Mouse (Mus musculus) midbrain, embryonic 13.5 days (tissue): Measurements from ENCODE around the gene Ccdc184. TPM values are rescaled to one million over a fixed set of nuclear protein-coding genes. Genes with fewer than 3 reads are reported as not detected.

Experiments
- ATAC-seq: fragments of 200-750 bp; cut with Nextera tagmentation; 2 replicates; pipeline ENCODE4 v1.8.0; 2017; ENCODE audit warnings: mild to moderate bottlenecking, moderate TSS enrichment, moderate library complexity
- H3K27ac ChIP-seq: fragments of 300-500 bp; sonication (generic); 2 replicates; pipeline ENCODE4 v1.5.1; 2015; ENCODE audit warnings: inconsistent platforms, mild to moderate bottlenecking, moderate library complexity
- H3K27me3 ChIP-seq: fragments of 300-500 bp; sonication (generic); 2 replicates; pipeline ENCODE4 v1.6.1; 2015; ENCODE audit warnings: mild to moderate bottlenecking, inconsistent platforms
- H3K36me3 ChIP-seq: fragments of 300-500 bp; sonication (generic); 2 replicates; pipeline ENCODE4 v1.6.1; 2015; ENCODE audit warnings: mild to moderate bottlenecking, inconsistent platforms
- H3K4me1 ChIP-seq: fragments of 300-500 bp; sonication (generic); replicated peaks from 2 replicates; pipeline ENCODE4 v1.6.1; 2015; ENCODE audit warnings: inconsistent platforms
- H3K4me2 ChIP-seq: fragments of 300-500 bp; sonication (generic); replicated peaks from 2 replicates; pipeline ENCODE4 v1.6.1; 2015; ENCODE audit warnings: moderate library complexity, mild to moderate bottlenecking, inconsistent platforms
- H3K4me3 ChIP-seq: fragments of 300-500 bp; sonication (generic); replicated peaks from 2 replicates; pipeline ENCODE4 v1.5.1; 2015; ENCODE audit warnings: mild to moderate bottlenecking, inconsistent platforms
- H3K9ac ChIP-seq: fragments of 300-500 bp; sonication (generic); replicated peaks from 2 replicates; pipeline ENCODE4 v1.6.1; 2015; ENCODE audit warnings: mild to moderate bottlenecking, inconsistent platforms
- H3K9me3 ChIP-seq: fragments of 300-500 bp; sonication (generic); 2 replicates; pipeline ENCODE4 v1.6.1; 2016; ENCODE audit warnings: mild to moderate bottlenecking, inconsistent platforms
- WGBS: fragments of 180-500 bp; shearing (Covaris S2); methylation state at CpG from one replicate; pipeline ENCODE4 v1.1.7; 2015; 5-methylcytosine and 5-hydroxymethylcytosine counted together
- polyA plus RNA-seq: library from polyadenylated mRNA; unstranded; fragments of >200 nt; fragmentation: Nextera tagmentation; extraction: Ambion mirVana; gene quantifications from 2 replicates; pipeline ENCODE4 v1.2.1, GENCODE M21; 2015

The Ccdc184 gene
- polyA plus RNA-seq, 1 experiment from 2014 or later, result 55.4 TPM

- no peak overlapping the region for H3K27ac ChIP-seq
- ATAC-seq, result no peak
- H3K27me3 ChIP-seq, result no peaks in the 10 kb centered on the region
- H3K9me3 ChIP-seq, result no peaks in the 10 kb centered on the region
- WGBS, result 78% methylated on average over 1 of the region's 1 CpGs
- H3K36me3 ChIP-seq, result no peaks in the 10 kb centered on the region
- H3K4me1 ChIP-seq, result no peaks in the 10 kb centered on the region
- no peak overlapping the region for H3K4me2 ChIP-seq
- H3K9ac ChIP-seq, result no peak overlapping the region
- H3K4me3 ChIP-seq, result no peak overlapping the region
Measured at GRCm38 (mm10) chr15:98157253-98157652, 9.7 kb upstream of the Ccdc184 start.

DNA sequence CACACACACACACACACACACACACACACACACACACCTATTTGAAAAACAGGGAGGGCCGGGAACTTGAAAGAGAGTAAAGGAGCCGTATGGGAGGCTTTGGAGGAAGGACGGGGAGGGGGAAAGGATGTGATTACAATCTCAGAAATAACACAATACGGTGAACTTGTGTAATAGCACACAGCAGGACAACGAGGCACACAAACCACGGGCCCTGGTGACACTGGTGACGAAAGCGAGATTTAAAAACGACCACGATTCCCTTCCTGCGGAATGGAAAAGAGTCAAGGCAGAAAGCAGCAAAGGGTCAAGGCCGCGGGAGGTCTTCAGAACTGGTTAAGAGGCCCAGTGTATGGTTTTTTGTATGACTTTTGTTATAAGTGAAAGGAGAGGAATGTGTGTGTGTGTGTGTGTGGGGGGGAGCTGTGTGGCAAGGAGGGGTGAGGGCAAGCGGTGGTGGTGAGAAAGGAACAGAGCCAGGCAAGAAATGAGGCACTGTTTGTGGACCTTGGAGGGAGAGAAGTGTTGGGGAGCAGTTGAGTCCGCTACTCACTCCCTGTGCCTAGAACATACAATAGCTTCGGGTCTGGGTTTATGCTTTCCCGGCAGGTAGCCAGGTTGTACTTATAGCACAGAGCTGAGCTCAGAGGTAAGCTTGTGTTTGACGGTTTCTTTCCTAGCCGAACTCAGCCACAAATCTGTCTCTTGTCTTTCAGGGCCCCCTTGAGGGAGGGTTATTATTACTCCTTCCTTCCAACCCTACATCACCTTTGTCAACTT, 5.7 kb upstream of the Ccdc184 start:
- H3K4me1 ChIP-seq, result peaks cover under 1% of the 10 kb centered on the region; the same call in 1 of the 2 replicates
- H3K9ac ChIP-seq, result no peak overlapping the region
- 60% methylated on average over 19 of the region's 19 CpGs for WGBS
- no peak overlapping the region for H3K4me3 ChIP-seq
- peaks cover 6% of the 10 kb centered on the region for H3K27me3 ChIP-seq
- H3K4me2 ChIP-seq, result no peak overlapping the region
- no peaks in the 10 kb centered on the region for H3K9me3 ChIP-seq
- H3K27ac ChIP-seq, result no peak overlapping the region
- ATAC-seq, result no peak
- no peaks in the 10 kb centered on the region for H3K36me3 ChIP-seq

- 85% methylated on average over 4 of the region's 4 CpGs for WGBS
- no peak for ATAC-seq
- H3K9ac ChIP-seq, result no peak overlapping the region
Measured at GRCm38 (mm10) chr15:98162561-98162960, 4.4 kb upstream of the Ccdc184 start.

DNA sequence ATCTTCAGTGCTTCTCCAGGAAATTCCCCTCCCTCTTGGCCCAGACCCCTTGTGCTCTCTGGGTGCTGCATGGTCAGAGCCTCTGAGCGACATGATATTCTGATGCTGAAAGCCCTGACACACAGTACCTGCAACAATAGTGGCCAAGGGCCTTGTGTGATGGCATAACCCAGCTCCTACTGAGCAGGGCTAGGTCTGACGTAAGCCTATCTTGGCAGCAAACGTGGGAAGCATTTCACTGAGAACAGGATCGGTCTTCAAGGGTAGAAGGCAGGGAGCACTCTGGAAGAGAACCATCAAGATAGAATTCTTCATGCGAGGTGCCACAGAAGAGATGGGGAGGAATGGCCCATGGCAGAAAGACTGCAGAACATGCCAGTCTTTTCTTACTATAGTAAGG, 1.4 kb upstream of the Ccdc184 start, which contains the start of gene Asb8:
TSS of gene Asb8 (minus strand) at position 101 of the 400 bp plus-strand sequence.
- ATAC-seq, result no peak
- Histone ChIP-seq H3K4me1 (peaks cover 36% of the 10 kb centered on the region), H3K9me3 (no peaks in the 10 kb centered on the region), H3K4me2 (peak within 1 kb of the TSS; percentile 84; the same call in 1 of the 2 replicates), H3K4me3 (no peak within 1 kb of the TSS), H3K9ac (no peak within 1 kb of the TSS), H3K36me3 (no peaks in the 10 kb centered on the region), H3K27ac (no peak within 1 kb of the TSS), H3K27me3 (peaks cover 29% of the 10 kb centered on the region)
- WGBS, result 89% methylated on average over 5 of the region's 5 CpGs

More at GRCm38 (mm10) chr15:98162561-98162960, 4.4 kb upstream of the Ccdc184 start:
- no peak overlapping the region for H3K4me3 ChIP-seq
- H3K36me3 ChIP-seq, result no peaks in the 10 kb centered on the region
- H3K27ac ChIP-seq, result no peak overlapping the region
- no peaks in the 10 kb centered on the region for H3K9me3 ChIP-seq
- H3K27me3 ChIP-seq, result peaks cover 6% of the 10 kb centered on the region
- no peak overlapping the region for H3K4me2 ChIP-seq
- H3K4me1 ChIP-seq, result peaks cover 9% of the 10 kb centered on the region

GRCm38 (mm10) chr15:98167645-98168621, 975 bp downstream of the Ccdc184 start:
- WGBS, result under 1% methylated on average over 69 of the region's 69 CpGs

DNA sequence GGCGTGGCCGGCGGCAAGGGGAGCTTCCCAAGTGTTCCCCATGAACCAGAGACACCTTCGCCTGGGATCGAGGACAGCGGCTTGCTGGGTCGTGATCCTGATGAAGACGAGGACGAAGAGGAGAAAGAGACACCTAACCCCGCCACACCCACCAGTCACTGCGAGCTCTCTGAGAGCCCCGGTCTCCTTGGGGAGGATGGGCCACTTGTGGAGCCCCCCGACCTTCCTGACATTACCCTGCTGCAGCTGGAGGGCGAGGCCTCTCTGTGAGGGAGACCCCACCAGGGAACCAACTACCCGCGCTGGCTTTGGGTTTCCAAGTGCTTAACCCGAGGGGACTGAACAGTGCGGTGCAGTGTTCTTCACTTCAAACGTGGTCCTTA, 1.7 kb downstream of the Ccdc184 start:
- Histone ChIP-seq H3K4me1 (peaks cover 58% of the 10 kb centered on the region), H3K9ac (peak overlapping the region; percentile 77), H3K9me3 (no peaks in the 10 kb centered on the region), H3K27ac (no peak overlapping the region; the same call in 1 of the 2 replicates), H3K27me3 (peaks cover 32% of the 10 kb centered on the region), H3K4me2 (peak overlapping the region; percentile 84), H3K36me3 (no peaks in the 10 kb centered on the region), H3K4me3 (peak overlapping the region; percentile 64)
- no peak for ATAC-seq
- 3% methylated on average over 19 of the region's 19 CpGs for WGBS

More at GRCm38 (mm10) chr15:98167645-98168621, 975 bp downstream of the Ccdc184 start:
- Histone ChIP-seq H3K9me3 (no peaks in the 10 kb centered on the region), H3K4me2 (peak overlapping the region; percentile 84), H3K36me3 (no peaks in the 10 kb centered on the region), H3K4me3 (peak overlapping the region; percentile 64), H3K4me1 (peaks cover 54% of the 10 kb centered on the region), H3K27ac (peak overlapping the region; percentile 97), H3K27me3 (peaks cover 29% of the 10 kb centered on the region), H3K9ac (peak overlapping the region; percentile 77)
- ATAC-seq, result peak; percentile 96

- Histone ChIP-seq H3K4me2 (peak overlapping the region; percentile 84), H3K27me3 (peaks cover 34% of the 10 kb centered on the region), H3K4me3 (peak overlapping the region; percentile 64), H3K36me3 (no peaks in the 10 kb centered on the region), H3K9ac (peak overlapping the region; percentile 77; the same call in 1 of the 2 replicates), H3K4me1 (peaks cover 62% of the 10 kb centered on the region), H3K9me3 (no peaks in the 10 kb centered on the region), H3K27ac (no peak overlapping the region)
- WGBS, result 33% methylated on average over 7 of the region's 7 CpGs
- ATAC-seq, result no peak
Measured at GRCm38 (mm10) chr15:98170365-98170764, 3.4 kb downstream of the Ccdc184 start.

- no peak for ATAC-seq
- Histone ChIP-seq H3K27me3 (peaks cover 31% of the 10 kb centered on the region), H3K4me1 (peaks cover 62% of the 10 kb centered on the region), H3K27ac (no peak overlapping the region), H3K9me3 (no peaks in the 10 kb centered on the region), H3K36me3 (no peaks in the 10 kb centered on the region), H3K4me3 (peak overlapping the region; percentile 64), H3K9ac (peak overlapping the region; percentile 10; the same call in 1 of the 2 replicates), H3K4me2 (peak overlapping the region; percentile 84)
- 76% methylated on average over 9 of the region's 9 CpGs for WGBS
Measured at GRCm38 (mm10) chr15:98170917-98171316, 4.0 kb downstream of the Ccdc184 start.

GRCm38 (mm10) chr15:98172113-98172512, 5.2 kb downstream of the Ccdc184 start:
- no peak overlapping the region for H3K9ac ChIP-seq
- no peak for ATAC-seq
- H3K4me3 ChIP-seq, result no peak overlapping the region
- WGBS, result 70% methylated on average over 5 of the region's 5 CpGs
- H3K4me1 ChIP-seq, result peaks cover 53% of the 10 kb centered on the region
- H3K27ac ChIP-seq, result no peak overlapping the region
- H3K9me3 ChIP-seq, result no peaks in the 10 kb centered on the region
- no peak overlapping the region for H3K4me2 ChIP-seq
- H3K36me3 ChIP-seq, result no peaks in the 10 kb centered on the region
- H3K27me3 ChIP-seq, result peaks cover 39% of the 10 kb centered on the region

GRCm38 (mm10) chr15:98173821-98174220, 6.9 kb downstream of the Ccdc184 start:
- Histone ChIP-seq H3K4me1 (peaks cover 43% of the 10 kb centered on the region), H3K36me3 (no peaks in the 10 kb centered on the region), H3K4me3 (no peak overlapping the region), H3K9me3 (no peaks in the 10 kb centered on the region), H3K9ac (no peak overlapping the region), H3K4me2 (no peak overlapping the region), H3K27ac (no peak overlapping the region), H3K27me3 (peaks cover 34% of the 10 kb centered on the region)
- ATAC-seq, result no peak
- WGBS, result 36% methylated on average over 8 of the region's 8 CpGs

DNA sequence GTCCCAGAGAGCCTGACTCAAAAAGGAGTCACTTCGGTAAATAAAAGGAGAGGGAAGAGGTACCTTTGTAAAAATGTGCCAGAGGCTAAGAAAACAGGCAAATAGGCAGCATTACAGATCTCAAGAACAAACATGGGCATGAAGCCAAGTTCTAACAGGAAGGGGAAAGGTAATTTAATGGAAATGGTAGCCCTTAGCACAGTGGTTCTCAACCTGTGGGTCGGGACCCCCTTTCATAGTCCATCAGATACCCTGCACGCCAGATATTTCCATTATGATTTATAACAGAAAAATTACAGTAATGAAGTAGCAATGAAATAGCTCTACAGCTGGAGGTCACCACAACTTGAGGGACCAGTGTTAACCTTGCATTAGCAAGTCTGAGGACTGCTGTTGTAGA, 10.4 kb downstream of the Ccdc184 start:
- Histone ChIP-seq H3K4me3 (no peak overlapping the region), H3K9ac (no peak overlapping the region), H3K4me1 (peaks cover 19% of the 10 kb centered on the region), H3K27me3 (peaks cover 32% of the 10 kb centered on the region), H3K4me2 (no peak overlapping the region), H3K9me3 (no peaks in the 10 kb centered on the region), H3K27ac (no peak overlapping the region), H3K36me3 (no peaks in the 10 kb centered on the region)
- no peak for ATAC-seq
- WGBS, result 78% methylated on average over 3 of the region's 3 CpGs
